In genomic region chr15:4599331-4599730, GRCm38 (mm10) we compare ENCODE assay signal across 5 mouse cellular contexts.
DNase-seq lines count a peak whose midpoint lies in the region; TF ChIP-seq lines count a peak whose summit lies in the region.
"Not testable (repeated sequence)": the region's sequence is repeated elsewhere in the genome, so short reads cannot be mapped to it uniquely, and the experiment has no call there.

No protein-coding gene starts in this region.

- H3K27me3 ChIP-seq in kidney, adult 2 months (replicated peaks; ENCODE audit: control insufficient read depth, insufficient read depth, low read length): not testable (repeated sequence)

- H3K36me3 ChIP-seq in kidney, adult 2 months (ENCODE audit: control insufficient read depth, insufficient read depth, low read length): not testable (repeated sequence)

- DNase-seq in gastrocnemius, adult 2 months: peak; percentile 17
- peak; percentile 82 for DNase-seq in kidney, adult 11 months
- peak; percentile 85 for DNase-seq in kidney, adult 2 months
- peak; percentile 90 for DNase-seq in kidney, adult 9 months
- DNase-seq in kidney, postnatal 36 days: peak; percentile 57 to 59

- intact Hi-C loops in gastrocnemius, adult 2 months (cut with DNase I): not testable (repeated sequence)

- not testable (repeated sequence) for H3K4me3 ChIP-seq in gastrocnemius, adult 2 months; kidney, adult 2 months (ENCODE audit: insufficient read depth, low read depth, low read length)

- 56% methylated on average over 8 of the region's 8 CpGs for WGBS in kidney, adult 2 months

- TF ChIP-seq CTCF in gastrocnemius, adult 2 months (IDR thresholded peaks at IDR 0.05); kidney, adult 2 months (conservative IDR thresholded peaks at IDR 0.05; ENCODE audit: insufficient read depth, insufficient read length, low read depth, low read length): not testable (repeated sequence)

- not testable (repeated sequence) for H3K4me1 ChIP-seq in kidney, adult 2 months (ENCODE audit: control insufficient read depth, insufficient read depth, low read length)

- H3K27ac ChIP-seq in gastrocnemius, adult 2 months: not testable (repeated sequence)
- H3K27ac ChIP-seq in kidney, adult 2 months (ENCODE audit: insufficient read depth, low read depth, low read length): peak overlapping the region; percentile 86

- TF ChIP-seq POLR2A in kidney, adult 2 months (IDR thresholded peaks at IDR 0.05; ENCODE audit: low read depth, low read length): not testable (repeated sequence)

Comparison
In these comparisons a context has a peak if more than half of its experiments do, and no peak if none do; other contexts are left out.
1. DNase-seq: peak in every context shown above with its lines; median percentile 90 in kidney, adult 9 months; 85 in kidney, adult 2 months; 82 in kidney, adult 11 months; 58 in kidney, postnatal 36 days; 17 in gastrocnemius, adult 2 months.